Mouse (Mus musculus): ENCODE measurements around the gene Gadd45b. TPM values are rescaled to one million over a fixed set of nuclear protein-coding genes. Genes with fewer than 3 reads are reported as not detected.

Gadd45b gene
- total RNA-seq, 2 experiments from 2014 or later: 12.1 to 14.4 TPM

- DNase-seq (ENCODE audit: low spot score in 2 of 2): no peak
Measured at GRCm38 (mm10) chr10:80909375-80910162, 20.3 kb upstream of the Gadd45b start.

- DNase-seq (ENCODE audit: low spot score in 2 of 2): no peak
Measured at GRCm38 (mm10) chr10:80911354-80911753, 18.5 kb upstream of the Gadd45b start.

GRCm38 (mm10) chr10:80911891-80912290 lies 18.0 kb upstream of the Gadd45b start:
- no peak for DNase-seq (ENCODE audit: low spot score in 2 of 2)

GRCm38 (mm10) chr10:80913364-80914011 lies 16.4 kb upstream of the Gadd45b start:
- no peak for DNase-seq (ENCODE audit: low spot score in 2 of 2)

- no peak for DNase-seq (ENCODE audit: low spot score in 2 of 2)
Measured at GRCm38 (mm10) chr10:80914253-80914656, 15.6 kb upstream of the Gadd45b start.

- no peak for DNase-seq (ENCODE audit: low spot score in 2 of 2)
Measured at GRCm38 (mm10) chr10:80915260-80915659, 14.6 kb upstream of the Gadd45b start.

- DNase-seq (ENCODE audit: low spot score in 2 of 2): no peak
Measured at GRCm38 (mm10) chr10:80915736-80916135, 14.1 kb upstream of the Gadd45b start.

GRCm38 (mm10) chr10:80917336-80917778 lies 12.5 kb upstream of the Gadd45b start:
- DNase-seq (ENCODE audit: low spot score in 2 of 2): no peak

GRCm38 (mm10) chr10:80917779-80918434 lies 12.0 kb upstream of the Gadd45b start, which contains the start of gene Lmnb2:
Gene Lmnb2, minus strand, starts transcription at chr10:80918245.
- peak; percentile 80 to 86 for DNase-seq (ENCODE audit: low spot score in 2 of 2)

- DNase-seq (ENCODE audit: low spot score in 2 of 2): no peak
Measured at GRCm38 (mm10) chr10:80921923-80922322, 8.0 kb upstream of the Gadd45b start.

GRCm38 (mm10) chr10:80925472-80925871 lies 4.4 kb upstream of the Gadd45b start:
- DNase-seq (ENCODE audit: low spot score in 2 of 2): no peak

- peak; percentile 94 to 96 for DNase-seq (ENCODE audit: low spot score in 2 of 2)
Measured at GRCm38 (mm10) chr10:80928586-80929298, 1.1 kb upstream of the Gadd45b start.

- DNase-seq (ENCODE audit: low spot score in 2 of 2): peak; percentile 45 to 57
Measured at GRCm38 (mm10) chr10:80930361-80931152, 684 bp downstream of the Gadd45b start.

GRCm38 (mm10) chr10:80931153-80931671 lies 1.3 kb downstream of the Gadd45b start:
- peak in 1 of 2 experiments; percentile 49 for DNase-seq (ENCODE audit: low spot score in 2 of 2)

GRCm38 (mm10) chr10:80931695-80932094 lies 1.8 kb downstream of the Gadd45b start:
- no peak for DNase-seq (ENCODE audit: low spot score in 2 of 2)

GRCm38 (mm10) chr10:80932206-80932605 lies 2.3 kb downstream of the Gadd45b start:
- peak; percentile 43 to 60 for DNase-seq (ENCODE audit: low spot score in 2 of 2)

GRCm38 (mm10) chr10:80932700-80933420 lies 3.0 kb downstream of the Gadd45b start:
- DNase-seq (ENCODE audit: low spot score in 2 of 2): no peak

GRCm38 (mm10) chr10:80933421-80933979 lies 3.6 kb downstream of the Gadd45b start:
- DNase-seq (ENCODE audit: low spot score in 2 of 2): peak in 1 of 2 experiments; percentile 45
